Mouse (Mus musculus): Measurements from ENCODE around the gene Cdkn2b. TPM values are rescaled to one million over a fixed set of nuclear protein-coding genes. Genes with fewer than 3 reads are reported as not detected.

Cdkn2b gene
- polyA plus RNA-seq, 1 experiment from 2014 or later: 0.54 TPM

DNA sequence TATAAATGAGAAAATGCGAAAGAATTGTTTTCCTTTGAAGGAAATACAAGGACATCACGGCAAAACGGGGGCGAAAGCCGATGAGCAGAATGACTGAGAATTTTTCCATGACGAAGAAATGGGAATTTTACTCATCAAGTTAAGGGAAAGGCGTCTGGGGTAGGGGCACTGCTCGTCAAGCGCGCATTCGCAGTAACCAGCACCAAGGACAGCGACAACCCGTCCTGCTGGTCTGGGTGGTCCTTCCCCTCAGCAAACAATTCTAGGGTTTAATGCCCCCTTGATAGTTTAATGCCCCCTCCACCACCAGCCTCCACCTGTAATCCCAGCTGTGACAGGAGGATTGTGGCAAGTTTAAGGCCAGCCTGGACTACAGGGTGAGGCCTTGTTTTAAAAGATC lies 2.6 kb upstream of the Cdkn2b start:
- H3K4me2 ChIP-seq (ENCODE audit: low read length): no peak overlapping the region
- no peak overlapping the region for H3K9ac ChIP-seq (replicated peaks; ENCODE audit: low read depth, low read length)
- no peak for ATAC-seq
- H3K4me3 ChIP-seq (replicated peaks; ENCODE audit: low read length): no peak overlapping the region
- H3K36me3 ChIP-seq (ENCODE audit: control insufficient read depth, insufficient read depth): no peaks in the 10 kb centered on the region
- H3K9me3 ChIP-seq (ENCODE audit: control insufficient read depth, low read length): no peaks in the 10 kb centered on the region
- peaks cover 11% of the 10 kb centered on the region for H3K4me1 ChIP-seq (replicated peaks; ENCODE audit: control insufficient read depth, insufficient read depth, low read length)
- H3K27me3 ChIP-seq (replicated peaks; ENCODE audit: control insufficient read depth, insufficient read depth, low read length): peaks cover 42% of the 10 kb centered on the region
- 13% methylated on average over 13 of the region's 13 CpGs for WGBS
- no peak overlapping the region for H3K27ac ChIP-seq (ENCODE audit: low read length)

DNA sequence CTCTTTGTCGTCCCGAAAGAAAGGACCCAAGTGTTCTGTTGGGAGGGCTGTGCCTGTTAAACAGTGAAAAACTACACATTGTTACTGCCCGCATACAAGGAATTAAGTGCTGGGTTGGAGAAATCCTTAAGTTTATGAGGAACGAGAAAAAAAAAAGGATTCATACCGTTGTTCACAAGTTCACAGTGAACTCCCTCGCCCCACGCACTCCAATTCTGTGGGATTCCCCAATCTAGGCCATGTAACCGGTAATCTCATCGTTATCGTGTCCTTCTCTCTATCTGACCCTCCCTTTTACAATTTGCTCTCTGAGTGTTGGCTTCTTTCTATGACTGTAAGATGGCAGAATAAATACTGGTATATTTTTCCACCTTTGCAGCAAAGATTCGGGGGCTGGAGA lies 843 bp downstream of the Cdkn2b start:
- Histone ChIP-seq H3K9me3 (ENCODE audit: control insufficient read depth, low read length) (no peaks in the 10 kb centered on the region; the same call in 1 of the 2 replicates), H3K4me1 (replicated peaks; ENCODE audit: control insufficient read depth, insufficient read depth, low read length) (peaks cover 11% of the 10 kb centered on the region), H3K4me3 (replicated peaks; ENCODE audit: low read length) (peak overlapping the region; percentile 44), H3K27me3 (replicated peaks; ENCODE audit: control insufficient read depth, insufficient read depth, low read length) (peaks cover 73% of the 10 kb centered on the region), H3K9ac (replicated peaks; ENCODE audit: low read depth, low read length) (no peak overlapping the region), H3K27ac (ENCODE audit: low read length) (no peak overlapping the region), H3K4me2 (ENCODE audit: low read length) (peak overlapping the region; percentile 69), H3K36me3 (ENCODE audit: control insufficient read depth, insufficient read depth) (no peaks in the 10 kb centered on the region)
- 3% methylated on average over 11 of the region's 11 CpGs for WGBS
- ATAC-seq: no peak

DNA sequence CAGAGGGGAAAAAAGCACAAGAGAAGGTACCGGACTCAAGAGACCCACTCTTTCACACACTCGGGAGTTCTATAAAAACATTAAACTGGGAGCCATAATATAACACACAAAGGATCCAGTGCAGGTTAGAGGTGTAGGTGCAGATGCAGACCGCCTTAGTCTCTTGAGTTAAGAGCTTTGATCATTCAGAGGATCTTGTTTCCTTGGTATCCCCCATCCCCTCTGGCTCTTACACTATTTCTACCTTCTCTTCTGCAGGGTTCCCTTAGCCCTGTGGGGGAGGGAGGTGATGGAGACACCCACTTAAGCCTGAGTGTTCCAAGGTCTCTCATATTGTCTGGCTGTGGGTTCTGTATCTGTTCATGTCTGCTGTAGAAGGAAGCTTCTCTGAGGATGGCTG lies 2.8 kb downstream of the Cdkn2b start:
- Histone ChIP-seq H3K36me3 (ENCODE audit: control insufficient read depth, insufficient read depth) (no peaks in the 10 kb centered on the region), H3K27ac (ENCODE audit: low read length) (no peak overlapping the region), H3K27me3 (replicated peaks; ENCODE audit: control insufficient read depth, insufficient read depth, low read length) (peaks cover 83% of the 10 kb centered on the region), H3K9me3 (ENCODE audit: control insufficient read depth, low read length) (no peaks in the 10 kb centered on the region; the same call in 1 of the 2 replicates), H3K9ac (replicated peaks; ENCODE audit: low read depth, low read length) (no peak overlapping the region), H3K4me3 (replicated peaks; ENCODE audit: low read length) (no peak overlapping the region), H3K4me1 (replicated peaks; ENCODE audit: control insufficient read depth, insufficient read depth, low read length) (peaks cover 11% of the 10 kb centered on the region), H3K4me2 (ENCODE audit: low read length) (no peak overlapping the region)
- WGBS: 11% methylated on average over 3 of the region's 3 CpGs
- no peak for ATAC-seq

DNA sequence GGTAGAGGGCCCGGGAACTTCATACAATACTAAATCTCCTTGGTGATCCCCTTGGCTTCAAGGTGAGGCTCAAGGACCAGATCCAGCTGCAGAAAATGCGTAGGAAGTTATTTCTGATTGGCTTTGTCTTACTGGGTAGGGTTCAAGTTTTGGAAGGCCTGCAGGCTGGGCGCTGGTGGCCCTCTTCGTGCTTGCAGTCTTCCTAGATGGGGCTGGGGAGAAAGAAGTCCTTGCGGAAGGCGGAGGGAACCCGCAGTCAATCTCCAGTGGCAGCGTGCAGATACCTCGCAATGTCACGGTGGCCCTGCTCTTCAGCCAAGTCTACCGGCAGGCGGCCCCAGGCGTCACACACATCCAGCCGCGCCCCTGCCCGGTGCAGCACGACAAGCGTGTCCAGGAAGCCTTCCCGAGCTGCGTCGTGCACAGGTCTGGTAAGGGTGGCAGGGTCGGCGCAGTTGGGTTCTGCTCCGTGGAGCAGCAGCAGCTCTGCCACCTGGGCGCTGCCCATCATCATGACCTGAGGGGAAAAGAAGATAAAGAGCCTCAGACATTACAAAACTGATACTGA lies 4.0 kb downstream of the Cdkn2b start:
- Histone ChIP-seq H3K9ac (replicated peaks; ENCODE audit: low read depth, low read length) (no peak overlapping the region), H3K27me3 (replicated peaks; ENCODE audit: control insufficient read depth, insufficient read depth, low read length) (peaks cover 83% of the 10 kb centered on the region), H3K9me3 (ENCODE audit: control insufficient read depth, low read length) (no peaks in the 10 kb centered on the region; the same call in 1 of the 2 replicates), H3K4me3 (replicated peaks; ENCODE audit: low read length) (no peak overlapping the region), H3K27ac (ENCODE audit: low read length) (no peak overlapping the region), H3K4me2 (ENCODE audit: low read length) (no peak overlapping the region), H3K4me1 (replicated peaks; ENCODE audit: control insufficient read depth, insufficient read depth, low read length) (peaks cover 11% of the 10 kb centered on the region), H3K36me3 (ENCODE audit: control insufficient read depth, insufficient read depth) (no peaks in the 10 kb centered on the region)
- WGBS: 1% methylated on average over 25 of the region's 25 CpGs
- no peak for ATAC-seq

DNA sequence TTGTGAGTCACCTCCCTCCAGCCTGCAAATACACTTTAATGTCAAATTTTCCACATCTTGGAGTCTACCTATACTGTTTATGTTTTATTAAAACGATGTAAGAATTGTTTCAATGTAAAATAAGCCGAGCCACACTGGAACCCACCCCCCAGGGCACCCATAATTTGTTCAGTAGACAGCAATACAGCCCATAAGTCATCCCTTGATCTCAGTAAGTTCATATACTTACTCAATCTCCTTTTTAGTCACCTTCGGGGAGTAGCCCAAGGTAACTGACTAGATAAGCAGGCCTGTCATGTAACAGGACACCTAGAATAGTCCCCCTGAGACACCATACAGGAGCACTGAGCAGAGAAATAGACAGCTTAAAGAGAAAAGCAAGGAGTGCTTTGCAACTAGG lies 5.1 kb downstream of the Cdkn2b start:
- peaks cover 8% of the 10 kb centered on the region for H3K4me1 ChIP-seq (replicated peaks; ENCODE audit: control insufficient read depth, insufficient read depth, low read length)
- ATAC-seq: no peak
- H3K9ac ChIP-seq (replicated peaks; ENCODE audit: low read depth, low read length): no peak overlapping the region
- no peak overlapping the region for H3K4me2 ChIP-seq (ENCODE audit: low read length)
- H3K27ac ChIP-seq (ENCODE audit: low read length): no peak overlapping the region
- H3K4me3 ChIP-seq (replicated peaks; ENCODE audit: low read length): no peak overlapping the region
- 7% methylated on average over 3 of the region's 3 CpGs for WGBS
- H3K36me3 ChIP-seq (ENCODE audit: control insufficient read depth, insufficient read depth): no peaks in the 10 kb centered on the region
- H3K9me3 ChIP-seq (ENCODE audit: control insufficient read depth, low read length): no peaks in the 10 kb centered on the region; the same call in 1 of the 2 replicates
- H3K27me3 ChIP-seq (replicated peaks; ENCODE audit: control insufficient read depth, insufficient read depth, low read length): peaks cover 80% of the 10 kb centered on the region

DNA sequence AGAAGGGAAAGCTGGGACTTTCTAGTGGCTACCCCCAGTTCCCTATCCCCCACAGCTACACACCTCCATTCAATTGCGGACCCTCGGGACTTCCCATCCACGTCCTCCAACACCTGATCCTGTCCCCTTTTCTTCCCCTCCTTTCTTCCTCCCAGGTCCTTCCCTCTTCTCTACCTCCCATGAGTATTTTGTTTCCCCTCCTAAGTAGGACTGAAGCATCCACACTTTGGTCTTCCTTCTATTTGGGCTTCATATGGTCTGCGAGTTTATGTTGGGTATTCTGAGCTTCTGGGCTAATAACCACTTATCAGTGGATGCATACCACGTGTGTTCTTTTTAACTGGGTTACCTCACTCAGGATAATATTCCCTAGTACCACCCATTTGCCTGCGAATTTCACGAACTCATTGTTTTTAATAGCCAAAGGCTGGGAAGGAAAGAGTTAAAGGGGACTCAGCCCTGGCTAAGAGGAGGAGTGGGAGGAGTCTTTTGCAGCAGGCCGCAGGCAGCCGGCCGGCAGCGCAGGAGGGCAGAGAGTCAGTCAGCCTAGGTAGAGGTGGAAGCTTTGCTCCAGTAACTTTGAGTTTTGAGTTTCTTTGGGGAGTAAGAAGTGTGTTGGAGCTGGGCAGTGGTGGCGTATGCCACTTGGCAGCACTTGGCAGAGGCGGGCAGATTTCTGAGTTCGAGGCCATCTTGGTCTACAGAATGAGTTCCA lies 7.4 kb downstream of the Cdkn2b start:
- no peak overlapping the region for H3K4me3 ChIP-seq (replicated peaks; ENCODE audit: low read length)
- ATAC-seq: no peak
- H3K27ac ChIP-seq (ENCODE audit: low read length): no peak overlapping the region

DNA sequence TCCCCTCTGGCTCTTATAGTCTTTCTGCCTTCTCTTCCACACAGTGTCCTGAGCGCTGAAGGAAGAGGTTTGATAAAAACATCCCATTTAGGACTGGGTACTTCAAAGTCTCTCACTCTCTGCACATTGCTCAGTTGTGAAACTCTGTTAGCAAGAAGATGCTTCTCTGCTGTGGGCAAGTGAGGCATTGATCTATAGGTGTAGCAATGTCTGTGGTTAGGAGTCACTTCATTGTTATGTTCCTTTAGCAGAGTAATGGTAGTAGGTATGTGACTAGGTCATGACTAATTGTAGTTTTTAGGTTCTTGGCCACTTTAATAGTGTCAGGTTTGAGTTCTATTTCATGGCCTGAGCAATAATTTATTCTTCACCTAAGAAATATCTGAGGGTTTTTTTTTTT lies 8.7 kb downstream of the Cdkn2b start:
- H3K4me3 ChIP-seq (replicated peaks; ENCODE audit: low read length): no peak overlapping the region
- H3K9ac ChIP-seq (replicated peaks; ENCODE audit: low read depth, low read length): no peak overlapping the region
- no peak overlapping the region for H3K4me2 ChIP-seq (ENCODE audit: low read length)
- peaks cover 82% of the 10 kb centered on the region for H3K27me3 ChIP-seq (replicated peaks; ENCODE audit: control insufficient read depth, insufficient read depth, low read length)
- H3K27ac ChIP-seq (ENCODE audit: low read length): no peak overlapping the region
- no peaks in the 10 kb centered on the region; the same call in 1 of the 2 replicates for H3K9me3 ChIP-seq (ENCODE audit: control insufficient read depth, low read length)
- no peaks in the 10 kb centered on the region for H3K4me1 ChIP-seq (replicated peaks; ENCODE audit: control insufficient read depth, insufficient read depth, low read length)
- 0% methylated on average over 1 of the region's 1 CpGs for WGBS
- ATAC-seq: no peak
- no peaks in the 10 kb centered on the region for H3K36me3 ChIP-seq (ENCODE audit: control insufficient read depth, insufficient read depth)

More for the DNA sequence above, 7.4 kb downstream of the Cdkn2b start:
- under 1% methylated on average over 14 of the region's 14 CpGs for WGBS
- H3K27me3 ChIP-seq (replicated peaks; ENCODE audit: control insufficient read depth, insufficient read depth, low read length): peaks cover 83% of the 10 kb centered on the region
- H3K36me3 ChIP-seq (ENCODE audit: control insufficient read depth, insufficient read depth): no peaks in the 10 kb centered on the region
- no peaks in the 10 kb centered on the region for H3K4me1 ChIP-seq (replicated peaks; ENCODE audit: control insufficient read depth, insufficient read depth, low read length)
- no peaks in the 10 kb centered on the region; the same call in 1 of the 2 replicates for H3K9me3 ChIP-seq (ENCODE audit: control insufficient read depth, low read length)
- H3K4me2 ChIP-seq (ENCODE audit: low read length): no peak overlapping the region
- H3K9ac ChIP-seq (replicated peaks; ENCODE audit: low read depth, low read length): no peak overlapping the region

DNA sequence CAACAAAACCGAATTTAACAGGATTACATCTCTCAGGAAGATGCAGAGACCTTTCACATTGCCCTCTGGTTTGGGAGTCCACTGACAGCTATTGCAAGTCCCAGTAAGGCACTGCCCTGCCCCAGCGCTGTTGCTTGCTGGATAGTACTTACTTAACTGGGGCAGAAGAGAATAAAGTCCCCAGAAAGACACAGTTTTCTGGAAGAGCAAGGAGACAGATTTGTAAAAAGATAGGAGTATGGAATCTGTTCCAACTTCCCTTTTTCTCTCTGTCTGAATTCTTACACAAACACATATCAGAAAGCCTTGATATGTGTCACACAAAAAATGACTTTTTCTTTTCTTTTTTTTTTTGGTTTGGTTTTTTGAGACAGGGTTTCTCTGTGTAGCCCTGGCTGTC lies 11.1 kb downstream of the Cdkn2b start:
- no peak overlapping the region for H3K4me3 ChIP-seq (replicated peaks; ENCODE audit: low read length)
- no peaks in the 10 kb centered on the region for H3K9me3 ChIP-seq (ENCODE audit: control insufficient read depth, low read length)
- H3K9ac ChIP-seq (replicated peaks; ENCODE audit: low read depth, low read length): no peak overlapping the region
- no peak for ATAC-seq
- peaks cover 83% of the 10 kb centered on the region for H3K27me3 ChIP-seq (replicated peaks; ENCODE audit: control insufficient read depth, insufficient read depth, low read length)
- H3K27ac ChIP-seq (ENCODE audit: low read length): no peak overlapping the region
- no peak overlapping the region for H3K4me2 ChIP-seq (ENCODE audit: low read length)
- H3K4me1 ChIP-seq (replicated peaks; ENCODE audit: control insufficient read depth, insufficient read depth, low read length): peaks cover 6% of the 10 kb centered on the region
- H3K36me3 ChIP-seq (ENCODE audit: control insufficient read depth, insufficient read depth): no peaks in the 10 kb centered on the region
- 2% methylated on average over 2 of the region's 2 CpGs for WGBS

- WGBS: 2% methylated on average over 31 of the region's 31 CpGs
- H3K27ac ChIP-seq (ENCODE audit: low read length): no peak overlapping the region
- H3K9me3 ChIP-seq (ENCODE audit: control insufficient read depth, low read length): no peaks in the 10 kb centered on the region
- peaks cover 11% of the 10 kb centered on the region for H3K4me1 ChIP-seq (replicated peaks; ENCODE audit: control insufficient read depth, insufficient read depth, low read length)
- ATAC-seq: peak; percentile 20; the same call in 1 of the 2 replicates
- H3K4me2 ChIP-seq (ENCODE audit: low read length): peak overlapping the region; percentile 74
- peaks cover 82% of the 10 kb centered on the region for H3K27me3 ChIP-seq (replicated peaks; ENCODE audit: control insufficient read depth, insufficient read depth, low read length)
- no peaks in the 10 kb centered on the region for H3K36me3 ChIP-seq (ENCODE audit: control insufficient read depth, insufficient read depth)
- peak overlapping the region; percentile 45 for H3K9ac ChIP-seq (replicated peaks; ENCODE audit: low read depth, low read length)
- H3K4me3 ChIP-seq (replicated peaks; ENCODE audit: low read length): peak overlapping the region; percentile 69
Observed at GRCm38 (mm10) chr4:89295441-89296220, 15.2 kb downstream of the Cdkn2b start.
